Mouse (Mus musculus): Measurements from ENCODE around the gene Cbln3. TPM values are rescaled to one million over a fixed set of nuclear protein-coding genes. Genes with fewer than 3 reads are reported as not detected.
A peak's percentile ranks its signal among the peaks of the same experiment; 100 is the strongest.

Cbln3 gene
- polyA plus RNA-seq, 1 experiment, result 0.09 TPM

DNA sequence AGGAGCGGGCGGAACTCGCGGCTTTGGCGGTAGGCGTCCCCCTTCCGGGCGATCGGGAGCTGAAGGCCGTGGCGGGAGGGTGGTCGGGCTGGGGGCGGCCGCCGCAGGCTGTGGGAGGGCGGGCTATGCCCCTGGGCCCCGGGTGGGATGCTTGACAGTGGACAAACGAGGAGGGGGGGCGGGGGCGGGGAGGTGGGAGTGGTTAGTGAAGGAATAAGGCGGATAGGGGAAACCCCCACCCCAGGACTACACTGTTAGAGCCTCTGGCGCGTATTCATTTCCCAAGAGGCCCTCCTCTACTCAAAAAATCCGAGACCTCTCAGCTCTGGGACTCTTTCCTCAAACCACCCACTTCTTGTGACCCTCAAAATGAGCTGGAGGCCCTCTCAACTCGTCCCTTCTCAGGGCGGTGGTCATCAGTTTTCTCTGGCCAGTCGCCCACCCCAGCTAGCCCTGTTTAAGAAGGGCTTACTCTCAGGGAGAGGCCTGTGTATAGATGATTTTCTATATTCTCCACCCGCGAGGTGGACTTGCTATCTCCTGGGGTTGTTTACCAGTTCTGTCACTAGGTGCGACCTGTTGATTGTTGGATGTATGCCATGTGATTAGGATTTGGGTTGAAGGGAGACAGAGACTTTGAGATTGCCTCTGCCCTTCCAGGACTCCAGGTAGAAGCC, 1.1 kb upstream of the Cbln3 start:
- TF ChIP-seq GATA1 (IDR thresholded peaks at IDR 0.05; ENCODE audit: low read length), result no peak

- no peak for TF ChIP-seq GATA1 (IDR thresholded peaks at IDR 0.05; ENCODE audit: low read length)
Observed at GRCm38 (mm10) chr14:55884713-55885113, 521 bp upstream of the Cbln3 start, which contains the start of gene Khnyn. Gene Khnyn (plus strand): TSS chr14:55884947.

DNA sequence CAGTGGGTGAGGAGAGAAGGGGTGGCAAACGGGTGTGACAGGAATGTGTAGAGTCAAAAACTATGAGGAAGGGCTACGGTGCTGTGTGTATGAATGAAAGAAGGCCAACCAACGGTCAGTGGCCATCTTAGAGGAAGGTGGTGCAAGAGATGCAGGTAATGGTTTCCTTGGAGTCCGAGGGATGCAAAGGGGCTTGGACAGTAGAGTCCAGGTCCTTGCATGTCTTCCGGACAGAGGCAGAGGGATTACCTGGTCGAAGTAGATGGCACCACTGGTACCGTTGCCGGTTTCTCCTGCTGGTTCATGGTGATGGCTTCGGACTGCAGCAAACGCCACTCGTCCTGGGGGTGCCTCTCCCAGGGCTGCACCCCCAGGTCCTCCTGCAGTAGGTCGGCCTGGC, 529 bp downstream of the Cbln3 start:
- no peak for TF ChIP-seq GATA1 (IDR thresholded peaks at IDR 0.05; ENCODE audit: low read length)

GRCm38 (mm10) chr14:55883149-55883661, 987 bp downstream of the Cbln3 start:
- TF ChIP-seq GATA1 (IDR thresholded peaks at IDR 0.05; ENCODE audit: low read length), result no peak

DNA sequence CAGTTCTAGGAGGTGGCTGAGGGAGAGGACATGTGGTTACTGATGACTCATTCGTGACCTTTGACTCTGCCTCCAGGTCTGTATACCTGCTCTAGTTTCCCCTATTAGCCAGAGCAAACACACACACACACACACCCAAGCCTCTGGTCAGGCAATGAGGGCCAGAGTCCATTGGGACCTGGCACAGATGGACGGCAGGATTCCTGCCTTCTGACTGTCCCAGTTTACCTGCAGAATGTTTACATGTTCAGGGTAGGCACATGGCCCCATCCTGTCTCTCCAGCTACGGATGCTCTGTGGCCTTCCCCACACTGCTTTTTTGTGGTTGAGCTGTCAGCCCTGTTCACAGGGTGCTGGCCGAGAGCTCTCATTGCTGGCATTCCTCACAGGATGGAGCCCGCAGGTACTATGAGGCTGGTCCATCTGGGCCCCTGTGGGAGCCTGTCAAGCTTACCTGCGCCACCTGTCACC, 2.0 kb downstream of the Cbln3 start:
- TF ChIP-seq GATA1 (IDR thresholded peaks at IDR 0.05; ENCODE audit: low read length), result no peak

GRCm38 (mm10) chr14:55880982-55881381, 3.2 kb downstream of the Cbln3 start:
- TF ChIP-seq GATA1 (IDR thresholded peaks at IDR 0.05; ENCODE audit: low read length), result peak; percentile 20

DNA sequence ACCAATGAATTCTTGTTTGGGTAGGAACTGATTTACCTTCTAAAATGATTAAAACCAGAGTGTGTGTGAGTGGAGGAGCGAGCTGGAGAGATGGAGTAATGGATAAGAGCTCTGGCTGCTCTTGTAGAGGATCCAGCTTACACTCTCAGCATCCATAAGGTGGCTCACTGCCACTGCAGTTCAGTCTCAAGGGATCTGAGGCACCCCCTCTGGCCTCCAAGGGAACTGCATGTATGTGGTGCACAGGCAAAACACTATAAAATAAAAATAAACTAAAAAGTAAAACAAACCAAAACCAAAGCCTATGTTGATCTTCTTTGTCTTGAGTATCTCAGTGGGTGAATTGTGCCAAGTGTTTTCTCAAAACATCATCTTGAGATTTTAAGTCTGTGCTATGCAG, 4.6 kb downstream of the Cbln3 start:
- TF ChIP-seq GATA1 (IDR thresholded peaks at IDR 0.05; ENCODE audit: low read length), result no peak

- TF ChIP-seq GATA1 (IDR thresholded peaks at IDR 0.05; ENCODE audit: low read length), result no peak
Observed at GRCm38 (mm10) chr14:55878316-55878940, 5.8 kb downstream of the Cbln3 start.

GRCm38 (mm10) chr14:55877469-55878315, 6.5 kb downstream of the Cbln3 start:
- no peak for TF ChIP-seq GATA1 (IDR thresholded peaks at IDR 0.05; ENCODE audit: low read length)

GRCm38 (mm10) chr14:55873714-55874683, 10.2 kb downstream of the Cbln3 start:
- TF ChIP-seq GATA1 (IDR thresholded peaks at IDR 0.05; ENCODE audit: low read length), result no peak

DNA sequence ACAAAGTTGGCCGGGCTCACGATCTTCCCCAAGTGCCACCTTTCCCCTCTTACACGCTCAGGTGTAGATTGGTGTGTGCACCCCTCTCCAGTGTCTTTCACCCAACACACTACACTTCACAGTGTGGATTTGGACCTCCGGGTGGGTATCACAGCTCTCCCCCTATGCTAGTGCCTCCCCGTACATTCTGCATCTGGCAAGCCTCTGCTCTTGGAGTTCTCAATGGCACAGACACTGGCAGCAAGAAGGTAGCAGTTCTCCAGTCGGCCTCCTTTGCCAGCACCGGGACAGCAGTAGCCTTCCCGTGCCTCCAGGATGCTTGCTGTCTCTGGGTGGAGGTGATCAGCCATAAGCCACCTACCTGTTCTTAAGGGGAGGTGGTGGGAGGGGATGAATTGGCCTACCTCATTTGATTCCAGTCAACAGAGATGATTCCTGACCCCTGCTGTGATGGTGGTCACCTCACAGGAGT, 10.9 kb downstream of the Cbln3 start:
- TF ChIP-seq GATA1 (IDR thresholded peaks at IDR 0.05; ENCODE audit: low read length), result no peak

- TF ChIP-seq GATA1 (IDR thresholded peaks at IDR 0.05; ENCODE audit: low read length), result no peak
Observed at GRCm38 (mm10) chr14:55872551-55872950, 11.6 kb downstream of the Cbln3 start.

DNA sequence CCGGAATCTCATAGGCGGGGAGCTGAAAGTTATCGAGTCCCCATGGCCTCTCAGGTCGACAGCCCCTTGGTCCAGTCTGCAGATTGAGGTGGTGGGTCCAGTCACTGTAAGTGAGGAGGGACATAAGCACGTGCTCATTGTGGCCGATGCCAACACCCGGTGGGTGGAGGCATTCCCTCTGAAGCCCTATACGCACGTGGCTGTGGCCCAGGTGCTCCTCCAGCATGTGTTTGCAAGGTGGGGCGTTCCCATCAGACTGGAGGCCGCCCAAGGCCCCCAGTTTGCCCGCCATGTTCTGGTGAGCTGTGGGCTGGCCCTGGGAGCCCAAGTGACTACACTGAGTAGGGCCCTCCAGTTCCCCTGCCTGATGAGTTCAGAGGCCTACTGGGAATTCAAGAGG, 12.2 kb downstream of the Cbln3 start:
- no peak for TF ChIP-seq GATA1 (IDR thresholded peaks at IDR 0.05; ENCODE audit: low read length)

- TF ChIP-seq GATA1 (IDR thresholded peaks at IDR 0.05; ENCODE audit: low read length), result no peak
Observed at GRCm38 (mm10) chr14:55869538-55869937, 14.7 kb downstream of the Cbln3 start.
